Mouse (Mus musculus) embryonic facial prominence, embryonic 15.5 days (tissue): ENCODE data around the gene Dapk1. TPM values are rescaled to one million over a fixed set of nuclear protein-coding genes. Genes with fewer than 3 reads are reported as not detected.

Experiments
- ATAC-seq: fragments of 200-750 bp; cut with Nextera tagmentation; 2 replicates; pipeline ENCODE4 v1.8.0; 2017; ENCODE audit warnings: low read depth, moderate TSS enrichment; ENCODE audit not compliant: insufficient number of reproducible peaks, low FRiP score, low TSS enrichment
- H3K27ac ChIP-seq: fragments of 300-500 bp; sonication (generic); replicated peaks from 2 replicates; pipeline ENCODE4 v1.5.1; 2015; ENCODE audit warnings: mild to moderate bottlenecking, inconsistent platforms
- H3K27me3 ChIP-seq: fragments of 300-500 bp; sonication (generic); 2 replicates; pipeline ENCODE4 v1.6.1; 2015; ENCODE audit warnings: inconsistent platforms
- H3K36me3 ChIP-seq: fragments of 300-500 bp; sonication (generic); 2 replicates; pipeline ENCODE4 v1.6.1; 2015; ENCODE audit warnings: mild to moderate bottlenecking, inconsistent platforms
- H3K4me1 ChIP-seq: fragments of 300-500 bp; sonication (generic); 2 replicates; pipeline ENCODE4 v1.6.1; 2015; ENCODE audit warnings: inconsistent platforms
- H3K4me2 ChIP-seq: fragments of 300-500 bp; sonication (generic); replicated peaks from 2 replicates; pipeline ENCODE4 v1.6.1; 2015; ENCODE audit warnings: mild to moderate bottlenecking, inconsistent platforms
- H3K4me3 ChIP-seq: fragments of 300-500 bp; sonication (generic); replicated peaks from 2 replicates; pipeline ENCODE4 v1.5.1; 2015; ENCODE audit warnings: mild to moderate bottlenecking, inconsistent platforms
- H3K9ac ChIP-seq: fragments of 300-500 bp; sonication (generic); 2 replicates; pipeline ENCODE4 v1.6.1; 2015; ENCODE audit warnings: inconsistent platforms
- H3K9me3 ChIP-seq: fragments of 300-500 bp; sonication (generic); replicated peaks from 2 replicates; pipeline ENCODE4 v1.6.1; 2016; ENCODE audit warnings: inconsistent platforms
- WGBS: fragments of 180-500 bp; shearing (Covaris S2); methylation state at CpG from one replicate; pipeline ENCODE4 v1.1.7; 2015; 5-methylcytosine and 5-hydroxymethylcytosine counted together
- polyA plus RNA-seq: library from polyadenylated mRNA; unstranded; fragments of >200 nt; fragmentation: Nextera tagmentation; extraction: Ambion mirVana; gene quantifications from 2 replicates; pipeline ENCODE4 v1.2.1, GENCODE M21; 2015

Gene Dapk1
- polyA plus RNA-seq, 1 experiment from 2014 or later: 20.0 TPM

GRCm38 (mm10) chr13:60742611-60743010 lies 140.9 kb downstream of the Dapk1 start:
- Histone ChIP-seq H3K9me3 (no peaks in the 10 kb centered on the region), H3K27ac (no peak overlapping the region)
- 83% methylated on average over 3 of the region's 3 CpGs for WGBS

GRCm38 (mm10) chr13:60743381-60744077 lies 141.8 kb downstream of the Dapk1 start:
- Histone ChIP-seq H3K27me3 (no peaks in the 10 kb centered on the region), H3K4me2 (no peak overlapping the region), H3K4me1 (no peaks in the 10 kb centered on the region), H3K36me3 (peaks cover 22% of the 10 kb centered on the region), H3K9ac (no peak overlapping the region), H3K9me3 (no peaks in the 10 kb centered on the region), H3K27ac (no peak overlapping the region), H3K4me3 (no peak overlapping the region)
- no peak for ATAC-seq
- 81% methylated on average over 13 of the region's 13 CpGs for WGBS

More at GRCm38 (mm10) chr13:60742611-60743010, 140.9 kb downstream of the Dapk1 start:
- no peaks in the 10 kb centered on the region for H3K27me3 ChIP-seq
- peaks cover 8% of the 10 kb centered on the region for H3K4me1 ChIP-seq
- H3K4me2 ChIP-seq: no peak overlapping the region
- H3K4me3 ChIP-seq: no peak overlapping the region
- no peak overlapping the region for H3K9ac ChIP-seq
- H3K36me3 ChIP-seq: peaks cover 15% of the 10 kb centered on the region
- no peak for ATAC-seq

GRCm38 (mm10) chr13:60744078-60744460 lies 142.3 kb downstream of the Dapk1 start:
- Histone ChIP-seq H3K9me3 (no peaks in the 10 kb centered on the region), H3K27me3 (no peaks in the 10 kb centered on the region), H3K4me2 (no peak overlapping the region), H3K9ac (no peak overlapping the region), H3K4me3 (no peak overlapping the region), H3K4me1 (no peaks in the 10 kb centered on the region), H3K27ac (no peak overlapping the region), H3K36me3 (peaks cover 27% of the 10 kb centered on the region)
- ATAC-seq: no peak
- WGBS: 27% methylated on average over 7 of the region's 7 CpGs

GRCm38 (mm10) chr13:60744736-60745135 lies 143.0 kb downstream of the Dapk1 start:
- H3K9me3 ChIP-seq: no peaks in the 10 kb centered on the region
- H3K4me2 ChIP-seq: no peak overlapping the region
- H3K36me3 ChIP-seq: peaks cover 30% of the 10 kb centered on the region
- WGBS: 95% methylated on average over 3 of the region's 3 CpGs
- H3K27me3 ChIP-seq: no peaks in the 10 kb centered on the region
- ATAC-seq: no peak
- H3K4me3 ChIP-seq: no peak overlapping the region
- H3K4me1 ChIP-seq: no peaks in the 10 kb centered on the region
- H3K27ac ChIP-seq: no peak overlapping the region
- no peak overlapping the region for H3K9ac ChIP-seq

- H3K27me3 ChIP-seq: no peaks in the 10 kb centered on the region
- no peak overlapping the region for H3K9ac ChIP-seq
- H3K27ac ChIP-seq: no peak overlapping the region
- H3K4me3 ChIP-seq: no peak overlapping the region
- H3K4me2 ChIP-seq: no peak overlapping the region
- WGBS: 89% methylated on average over 12 of the region's 12 CpGs
- ATAC-seq: no peak
- H3K4me1 ChIP-seq: no peaks in the 10 kb centered on the region
- no peaks in the 10 kb centered on the region for H3K9me3 ChIP-seq
- peaks cover 28% of the 10 kb centered on the region for H3K36me3 ChIP-seq
Measured at GRCm38 (mm10) chr13:60745358-60745757, 143.6 kb downstream of the Dapk1 start.

- ATAC-seq: no peak
- no peak overlapping the region for H3K4me3 ChIP-seq
- 47% methylated on average over 1 of the region's 1 CpGs for WGBS
- H3K4me1 ChIP-seq: no peaks in the 10 kb centered on the region
- no peak overlapping the region for H3K27ac ChIP-seq
- no peaks in the 10 kb centered on the region for H3K9me3 ChIP-seq
- H3K36me3 ChIP-seq: peaks cover 36% of the 10 kb centered on the region
- H3K4me2 ChIP-seq: no peak overlapping the region
- H3K9ac ChIP-seq: no peak overlapping the region
- no peaks in the 10 kb centered on the region for H3K27me3 ChIP-seq
Measured at GRCm38 (mm10) chr13:60746271-60746670, 144.5 kb downstream of the Dapk1 start.

- H3K4me2 ChIP-seq: no peak overlapping the region
- no peak overlapping the region for H3K4me3 ChIP-seq
- no peak for ATAC-seq
- H3K36me3 ChIP-seq: peaks cover 39% of the 10 kb centered on the region
- no peaks in the 10 kb centered on the region for H3K27me3 ChIP-seq
- no peak overlapping the region for H3K27ac ChIP-seq
- WGBS: 85% methylated on average over 1 of the region's 1 CpGs
- H3K9me3 ChIP-seq: no peaks in the 10 kb centered on the region
- no peaks in the 10 kb centered on the region for H3K4me1 ChIP-seq
- no peak overlapping the region for H3K9ac ChIP-seq
Measured at GRCm38 (mm10) chr13:60747201-60747600, 145.5 kb downstream of the Dapk1 start.

- H3K9me3 ChIP-seq: no peaks in the 10 kb centered on the region
- ATAC-seq: no peak
- H3K4me2 ChIP-seq: no peak overlapping the region
- H3K4me1 ChIP-seq: no peaks in the 10 kb centered on the region
- no peaks in the 10 kb centered on the region for H3K27me3 ChIP-seq
- peaks cover 52% of the 10 kb centered on the region for H3K36me3 ChIP-seq
- 90% methylated on average over 2 of the region's 2 CpGs for WGBS
- no peak overlapping the region for H3K9ac ChIP-seq
- no peak overlapping the region for H3K27ac ChIP-seq
- no peak overlapping the region for H3K4me3 ChIP-seq
Measured at GRCm38 (mm10) chr13:60748556-60748955, 146.8 kb downstream of the Dapk1 start.

GRCm38 (mm10) chr13:60750930-60751329 lies 149.2 kb downstream of the Dapk1 start:
- H3K9ac ChIP-seq: no peak overlapping the region
- no peaks in the 10 kb centered on the region for H3K9me3 ChIP-seq
- H3K4me1 ChIP-seq: no peaks in the 10 kb centered on the region
- no peak for ATAC-seq
- H3K27me3 ChIP-seq: no peaks in the 10 kb centered on the region
- H3K4me2 ChIP-seq: no peak overlapping the region
- peaks cover 53% of the 10 kb centered on the region for H3K36me3 ChIP-seq
- H3K4me3 ChIP-seq: no peak overlapping the region
- 93% methylated on average over 7 of the region's 7 CpGs for WGBS
- H3K27ac ChIP-seq: no peak overlapping the region

- Histone ChIP-seq H3K4me3 (no peak overlapping the region), H3K9ac (no peak overlapping the region), H3K27me3 (no peaks in the 10 kb centered on the region), H3K4me2 (no peak overlapping the region), H3K36me3 (peaks cover 54% of the 10 kb centered on the region), H3K4me1 (no peaks in the 10 kb centered on the region), H3K9me3 (no peaks in the 10 kb centered on the region), H3K27ac (no peak overlapping the region)
- WGBS: 92% methylated on average over 6 of the region's 6 CpGs
- ATAC-seq: no peak
Measured at GRCm38 (mm10) chr13:60753216-60753615, 151.5 kb downstream of the Dapk1 start.

- peaks cover 37% of the 10 kb centered on the region for H3K36me3 ChIP-seq
- WGBS: 79% methylated on average over 2 of the region's 2 CpGs
- no peak overlapping the region for H3K9ac ChIP-seq
- no peak overlapping the region for H3K27ac ChIP-seq
- no peak overlapping the region for H3K4me2 ChIP-seq
- H3K9me3 ChIP-seq: no peaks in the 10 kb centered on the region
- H3K4me3 ChIP-seq: no peak overlapping the region
- no peaks in the 10 kb centered on the region for H3K4me1 ChIP-seq
- no peaks in the 10 kb centered on the region for H3K27me3 ChIP-seq
- ATAC-seq: no peak
Measured at GRCm38 (mm10) chr13:60755251-60755650, 153.5 kb downstream of the Dapk1 start.

GRCm38 (mm10) chr13:60757292-60757691 lies 155.5 kb downstream of the Dapk1 start:
- Histone ChIP-seq H3K36me3 (peaks cover 36% of the 10 kb centered on the region), H3K27me3 (no peaks in the 10 kb centered on the region), H3K9me3 (no peaks in the 10 kb centered on the region), H3K4me2 (no peak overlapping the region), H3K9ac (no peak overlapping the region), H3K27ac (no peak overlapping the region), H3K4me3 (no peak overlapping the region), H3K4me1 (no peaks in the 10 kb centered on the region)
- no peak for ATAC-seq
- WGBS: 78% methylated on average over 13 of the region's 13 CpGs
